Comparison of ENCODE assay signal across 15 mouse cellular contexts in the genomic region with DNA sequence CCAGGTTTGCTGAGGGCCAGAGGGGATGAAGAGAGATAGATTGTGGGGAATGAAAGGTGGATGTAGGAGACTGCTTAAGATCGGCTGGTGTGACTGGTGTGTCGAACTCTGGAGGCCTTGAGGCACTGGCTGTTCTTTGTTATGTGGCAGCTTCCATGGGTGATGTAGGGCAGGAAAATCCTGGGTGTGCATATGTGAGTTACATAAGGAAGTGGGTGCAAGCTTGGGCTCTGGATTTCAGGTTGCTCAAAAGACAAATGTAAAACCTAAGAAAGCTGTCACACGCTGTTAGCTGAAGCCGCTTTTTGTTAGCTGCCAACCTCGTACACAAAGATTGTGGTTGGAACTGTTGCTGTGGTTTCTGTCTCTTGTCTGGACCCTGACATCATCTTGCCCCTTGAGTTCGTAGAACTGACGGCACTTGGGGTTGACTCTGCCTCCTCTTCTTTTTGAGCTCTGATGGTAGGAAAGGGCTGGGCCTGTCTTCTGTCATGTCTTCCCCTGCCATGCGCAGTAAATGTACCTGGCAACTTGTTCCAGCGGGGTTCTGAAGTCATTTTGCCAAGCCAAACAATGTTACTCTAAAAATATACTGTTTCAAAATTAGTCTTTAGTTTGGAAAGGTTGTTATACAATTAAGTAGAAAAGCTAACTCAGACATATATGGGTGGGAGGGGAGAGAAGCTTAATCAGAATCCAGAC. TPM values are rescaled to one million over a fixed set of nuclear protein-coding genes. Genes with fewer than 3 reads are reported as not detected.
DNase-seq lines count a peak whose midpoint lies in the region; ATAC-seq and TF ChIP-seq lines count a peak whose summit lies in the region.
"Had no signal": no experiment of that assay in that cellular context is flagged by ENCODE, and none has a peak within 500 bp of the region (broad histone marks: within the 10 kb centered on the region; RNA-seq: fewer than 3 reads in every experiment).

No protein-coding gene starts in this region.

- TF ChIP-seq EP300 in heart, adult 2 months (IDR thresholded peaks at IDR 0.05; ENCODE audit: insufficient read depth, low read depth, low read length) = no peak

- H3K27me3 ChIP-seq in heart, embryonic 13.5 days (replicated peaks) = no peaks in the 10 kb centered on the region
- H3K27me3 ChIP-seq in heart, adult 2 months (ENCODE audit: control insufficient read depth, insufficient read depth, low read length) = no peaks in the 10 kb centered on the region
- no peaks in the 10 kb centered on the region for H3K27me3 ChIP-seq in hindbrain, postnatal 0 days (ENCODE audit: insufficient read depth, low read length)
- no peaks in the 10 kb centered on the region for H3K27me3 ChIP-seq in hindbrain, embryonic 12.5 days
- H3K27me3 ChIP-seq: liver, embryonic 12.5 days; midbrain, embryonic 13.5 days; Patski had no signal

- intact Hi-C loops in heart, adult 2 months (cut with DNase I) = loop anchor here (5.0 kb wide), 1 partner anchor 35 kb away; no protein-coding TSS in a partner anchor
- intact Hi-C loops in left cerebral cortex, postnatal 10 days (cut with DNase I) = no loop called here

- 69% methylated on average over 9 of the region's 9 CpGs for WGBS in heart, embryonic 13.5 days
- 76% methylated on average over 9 of the region's 9 CpGs for WGBS in heart, adult 2 months
- WGBS in hindbrain, postnatal 0 days = 88% methylated on average over 9 of the region's 9 CpGs
- 88% methylated on average over 9 of the region's 9 CpGs for WGBS in hindbrain, embryonic 12.5 days

- no peak for TF ChIP-seq CTCF in heart, adult 2 months (IDR thresholded peaks at IDR 0.05)
- no peak for TF ChIP-seq CTCF in hindbrain, postnatal 0 days (IDR thresholded peaks at IDR 0.05; ENCODE audit: low read depth)

- H3K9ac ChIP-seq in heart, embryonic 13.5 days = no peak overlapping the region
- no peak overlapping the region for H3K9ac ChIP-seq in heart, adult 2 months (ENCODE audit: low read depth, low read length)
- no peak overlapping the region for H3K9ac ChIP-seq in hindbrain, postnatal 0 days (replicated peaks; ENCODE audit: low read length)
- H3K9ac ChIP-seq in hindbrain, embryonic 12.5 days = no peak overlapping the region
- H3K9ac ChIP-seq: forebrain, postnatal 0 days; liver, embryonic 12.5 days; midbrain, embryonic 13.5 days had no signal

- H3K4me1 ChIP-seq in heart, embryonic 13.5 days = peaks cover 43% of the 10 kb centered on the region
- peaks cover 23% of the 10 kb centered on the region for H3K4me1 ChIP-seq in heart, adult 2 months (ENCODE audit: control insufficient read depth, insufficient read depth, low read length)
- no peaks in the 10 kb centered on the region; the same call in 1 of the 2 replicates for H3K4me1 ChIP-seq in hindbrain, postnatal 0 days (ENCODE audit: insufficient read depth, low read length)
- 0 out of 2 replicates have a peak, but pooled peaks cover 4% of the 10 kb centered on the region for H3K4me1 ChIP-seq in hindbrain, embryonic 12.5 days

- peaks cover 3% of the 10 kb centered on the region; the same call in 1 of the 2 replicates for H3K79me2 ChIP-seq in heart, adult 2 months (replicated peaks; ENCODE audit: control insufficient read depth, insufficient read depth, low read length)

- H3K9me3 ChIP-seq in heart, embryonic 13.5 days = no peaks in the 10 kb centered on the region
- no peaks in the 10 kb centered on the region for H3K9me3 ChIP-seq in hindbrain, postnatal 0 days (ENCODE audit: low read length)
- H3K9me3 ChIP-seq in hindbrain, embryonic 12.5 days (replicated peaks) = no peaks in the 10 kb centered on the region
- H3K9me3 ChIP-seq: liver, embryonic 12.5 days; midbrain, embryonic 13.5 days had no signal

- no peaks in the 10 kb centered on the region for H3K36me3 ChIP-seq in heart, embryonic 13.5 days
- H3K36me3 ChIP-seq in heart, adult 2 months (ENCODE audit: control insufficient read depth, insufficient read depth, low read length) = no peaks in the 10 kb centered on the region; the same call in 1 of the 2 replicates
- H3K36me3 ChIP-seq in hindbrain, postnatal 0 days (ENCODE audit: insufficient read depth, low read length) = no peaks in the 10 kb centered on the region
- H3K36me3 ChIP-seq in hindbrain, embryonic 12.5 days = 0 out of 2 replicates have a peak, but pooled peaks cover 3% of the 10 kb centered on the region
- H3K36me3 ChIP-seq: liver, embryonic 12.5 days; midbrain, embryonic 13.5 days had no signal

- no peak overlapping the region for H3K4me2 ChIP-seq in heart, embryonic 13.5 days
- H3K4me2 ChIP-seq in hindbrain, postnatal 0 days (ENCODE audit: low read depth, low read length) = no peak overlapping the region
- H3K4me2 ChIP-seq in hindbrain, embryonic 12.5 days (replicated peaks) = no peak overlapping the region
- H3K4me2 ChIP-seq: liver, embryonic 12.5 days; midbrain, embryonic 13.5 days had no signal

- TF ChIP-seq POLR2A in heart, adult 2 months (IDR thresholded peaks at IDR 0.05; ENCODE audit: insufficient read depth, low read depth, low read length) = no peak

- H3K4me3 ChIP-seq in heart, embryonic 13.5 days = no peak overlapping the region
- no peak overlapping the region for H3K4me3 ChIP-seq in heart, adult 2 months
- H3K4me3 ChIP-seq in hindbrain, postnatal 0 days (ENCODE audit: low read length) = no peak overlapping the region
- H3K4me3 ChIP-seq in hindbrain, embryonic 12.5 days = no peak overlapping the region
- H3K4me3 ChIP-seq: liver, embryonic 12.5 days; midbrain, embryonic 13.5 days had no signal

- no peak for ATAC-seq in heart, embryonic 13.5 days (ENCODE audit: extremely low read depth, insufficient number of reproducible peaks, low FRiP score, low TSS enrichment)
- ATAC-seq in hindbrain, postnatal 0 days = no peak
- no peak for ATAC-seq in hindbrain, embryonic 12.5 days (ENCODE audit: low FRiP score)
- ATAC-seq: forebrain, postnatal 0 days; liver, embryonic 12.5 days; midbrain, embryonic 13.5 days; Patski had no signal

- peak overlapping the region; percentile 71 for H3K27ac ChIP-seq in heart, embryonic 13.5 days (replicated peaks)
- no peak overlapping the region for H3K27ac ChIP-seq in heart, adult 2 months
- H3K27ac ChIP-seq in hindbrain, postnatal 0 days = no peak overlapping the region
- H3K27ac ChIP-seq in hindbrain, embryonic 12.5 days = no peak overlapping the region
- H3K27ac ChIP-seq: midbrain, embryonic 13.5 days had no signal

- no peak for DNase-seq in heart, adult 2 months
- DNase-seq in left cerebral cortex, adult 9 months (ENCODE audit: low spot score in 2 of 2) = peak; percentile 30 to 44
- DNase-seq in left cerebral cortex, postnatal 10 days (ENCODE audit: extremely low spot score in 1 of 2, low spot score in 2 of 2) = no peak
- peak; percentile 46 to 52 for DNase-seq in CD8-positive naive resting alpha-beta T cell, adult 2 months (ENCODE audit: low read depth in 2 of 2, low spot score in 2 of 2)
- DNase-seq in natural killer cell, adult 2 months (ENCODE audit: low spot score in 2 of 2) = peak; percentile 66 to 81
- DNase-seq in hindbrain, postnatal 0 days (ENCODE audit: low spot score) = no peak
- DNase-seq: cerebellum, postnatal 25 days; forebrain, postnatal 0 days; lung, postnatal 14 days; thymus, postnatal 25 days had no signal

RNA-seq across cellular contexts. Expression of a gene that starts 39.6 kb away (rescaled TPM):
- 25.2 and 27.9 TPM in 2 replicates for polyA plus RNA-seq in heart, embryonic 13.5 days (2015; fragmentation: Nextera tagmentation; extraction: Ambion mirVana)
- total RNA-seq in heart, adult 2 months (2021) = 10 to 100 TPM; 29.4 to 31.8 TPM
- 27.5 and 39.9 TPM in 2 replicates for polyA plus RNA-seq in heart, adult 2 months (2012; rRNA removed)
- 10 to 100 TPM; 39.7 to 40.5 TPM for total RNA-seq in left cerebral cortex, postnatal 10 days (2021)
- 52.1 and 57.5 TPM in 2 replicates for total RNA-seq in hindbrain, postnatal 0 days (2014; rRNA removed)
- 11.3 and 13.1 TPM in 2 replicates for polyA plus RNA-seq in hindbrain, postnatal 0 days (2015; fragmentation: Nextera tagmentation; extraction: Ambion mirVana)
- 44.7 and 47.2 TPM in 2 replicates for polyA plus RNA-seq in hindbrain, embryonic 12.5 days (2016; fragmentation: Nextera tagmentation; extraction: Ambion mirVana)

RNA-seq across cellular contexts. Expression of a gene that starts 57.2 kb away (rescaled TPM):
- polyA plus RNA-seq in heart, embryonic 13.5 days (2015; fragmentation: Nextera tagmentation; extraction: Ambion mirVana) = 41.3 and 43.9 TPM in 2 replicates
- total RNA-seq in heart, adult 2 months (2021) = 1 to 10 TPM; 8.7 to 9.0 TPM
- polyA plus RNA-seq in heart, adult 2 months (2012; rRNA removed) = 5.5 and 13.1 TPM in 2 replicates
- 10 to 100 TPM; 24.2 to 26.3 TPM for total RNA-seq in left cerebral cortex, postnatal 10 days (2021)
- 17.2 and 31.1 TPM in 2 replicates for total RNA-seq in hindbrain, postnatal 0 days (2014; rRNA removed)
- 35.6 and 36.5 TPM in 2 replicates for polyA plus RNA-seq in hindbrain, postnatal 0 days (2015; fragmentation: Nextera tagmentation; extraction: Ambion mirVana)
- 46.4 and 49.4 TPM in 2 replicates for polyA plus RNA-seq in hindbrain, embryonic 12.5 days (2016; fragmentation: Nextera tagmentation; extraction: Ambion mirVana)

Comparison
In these comparisons a context has a peak if more than half of its experiments do, and no peak if none do; other contexts are left out.
1. DNase-seq: peak in left cerebral cortex, adult 9 months (2 of 2), CD8-positive naive resting alpha-beta T cell, adult 2 months (2 of 2) and natural killer cell, adult 2 months (2 of 2); none in heart, adult 2 months (0 of 2), left cerebral cortex, postnatal 10 days (0 of 2) and hindbrain, postnatal 0 days (single experiment).